Mouse (Mus musculus) midbrain, embryonic 15.5 days (tissue): Measurements from ENCODE around the gene Rasd2. TPM values are rescaled to one million over a fixed set of nuclear protein-coding genes. Genes with fewer than 3 reads are reported as not detected.

Experiments
- ATAC-seq: fragments of 200-750 bp; cut with Nextera tagmentation; replicated peaks from 2 replicates; pipeline ENCODE4 v1.8.0; 2017; ENCODE audit warnings: moderate TSS enrichment
- H3K27ac ChIP-seq: fragments of 300-500 bp; sonication (generic); 2 replicates; pipeline ENCODE4 v1.5.1; 2015; ENCODE audit warnings: mild to moderate bottlenecking, inconsistent platforms
- H3K27me3 ChIP-seq: fragments of 300-500 bp; sonication (generic); replicated peaks from 2 replicates; pipeline ENCODE4 v1.6.1; 2015; ENCODE audit warnings: inconsistent platforms
- H3K36me3 ChIP-seq: fragments of 300-500 bp; sonication (generic); replicated peaks from 2 replicates; pipeline ENCODE4 v1.6.1; 2015; ENCODE audit warnings: inconsistent platforms
- H3K4me1 ChIP-seq: fragments of 300-500 bp; sonication (generic); 2 replicates; pipeline ENCODE4 v1.6.1; 2015; ENCODE audit warnings: inconsistent platforms
- H3K4me2 ChIP-seq: fragments of 300-500 bp; sonication (generic); 2 replicates; pipeline ENCODE4 v1.6.1; 2015; ENCODE audit warnings: inconsistent platforms, mild to moderate bottlenecking, moderate library complexity
- H3K4me3 ChIP-seq: fragments of 300-500 bp; sonication (generic); 2 replicates; pipeline ENCODE4 v1.5.1; 2015; ENCODE audit warnings: mild to moderate bottlenecking, inconsistent platforms
- H3K9ac ChIP-seq: fragments of 300-500 bp; sonication (generic); 2 replicates; pipeline ENCODE4 v1.6.1; 2015; ENCODE audit warnings: mild to moderate bottlenecking, inconsistent platforms
- H3K9me3 ChIP-seq: fragments of 300-500 bp; sonication (generic); 2 replicates; pipeline ENCODE4 v1.6.1; 2016; ENCODE audit warnings: inconsistent platforms
- WGBS: fragments of 180-500 bp; shearing (Covaris S2); methylation state at CpG from one replicate; pipeline ENCODE4 v1.1.7; 2015; ENCODE audit warnings: mixed read lengths; 5-methylcytosine and 5-hydroxymethylcytosine counted together
- polyA plus RNA-seq: library from polyadenylated mRNA; unstranded; fragments of >200 nt; fragmentation: Nextera tagmentation; extraction: Ambion mirVana; gene quantifications from 2 replicates; pipeline ENCODE4 v1.2.1, GENCODE M21; 2015

Gene Rasd2
- polyA plus RNA-seq, 1 experiment from 2014 or later, result 3.3 TPM

- no peak overlapping the region for H3K4me3 ChIP-seq
- ATAC-seq, result no peak
- H3K36me3 ChIP-seq, result no peaks in the 10 kb centered on the region
- H3K9ac ChIP-seq, result no peak overlapping the region
- peaks cover 9% of the 10 kb centered on the region for H3K4me1 ChIP-seq
- no peaks in the 10 kb centered on the region for H3K9me3 ChIP-seq
- WGBS, result 89% methylated on average over 2 of the region's 2 CpGs
- H3K4me2 ChIP-seq, result no peak overlapping the region
- H3K27ac ChIP-seq, result no peak overlapping the region
- no peaks in the 10 kb centered on the region for H3K27me3 ChIP-seq
Measured at GRCm38 (mm10) chr8:75203420-75203819, 10.3 kb upstream of the Rasd2 start.

GRCm38 (mm10) chr8:75204190-75204868 lies 9.4 kb upstream of the Rasd2 start:
- Histone ChIP-seq H3K4me1 (peaks cover 2% of the 10 kb centered on the region), H3K4me3 (no peak overlapping the region), H3K9me3 (no peaks in the 10 kb centered on the region), H3K27me3 (0 out of 2 replicates have a peak, but pooled peaks cover 2% of the 10 kb centered on the region), H3K4me2 (no peak overlapping the region), H3K27ac (no peak overlapping the region), H3K9ac (no peak overlapping the region), H3K36me3 (no peaks in the 10 kb centered on the region)
- 91% methylated on average over 13 of the region's 13 CpGs for WGBS
- ATAC-seq, result no peak

- no peak overlapping the region for H3K4me3 ChIP-seq
- WGBS, result 52% methylated on average over 3 of the region's 3 CpGs
- H3K9ac ChIP-seq, result no peak overlapping the region
- H3K9me3 ChIP-seq, result no peaks in the 10 kb centered on the region
- H3K27ac ChIP-seq, result no peak overlapping the region
- ATAC-seq, result no peak
- H3K36me3 ChIP-seq, result no peaks in the 10 kb centered on the region
- H3K27me3 ChIP-seq, result peaks cover 43% of the 10 kb centered on the region
- H3K4me1 ChIP-seq, result peaks cover 5% of the 10 kb centered on the region
- no peak overlapping the region for H3K4me2 ChIP-seq
Measured at GRCm38 (mm10) chr8:75211461-75211860, 2.3 kb upstream of the Rasd2 start.

GRCm38 (mm10) chr8:75212631-75213306 lies 975 bp upstream of the Rasd2 start:
- Histone ChIP-seq H3K9ac (peak overlapping the region; percentile 40), H3K4me3 (peak overlapping the region; percentile 62), H3K27me3 (peaks cover 49% of the 10 kb centered on the region), H3K27ac (no peak overlapping the region), H3K9me3 (no peaks in the 10 kb centered on the region), H3K4me2 (peak overlapping the region; percentile 91), H3K4me1 (peaks cover 5% of the 10 kb centered on the region), H3K36me3 (no peaks in the 10 kb centered on the region)
- peak; percentile 97 for ATAC-seq
- 1% methylated on average over 63 of the region's 63 CpGs for WGBS

- H3K27ac ChIP-seq, result no peak overlapping the region
- H3K36me3 ChIP-seq, result no peaks in the 10 kb centered on the region
- peak overlapping the region; percentile 40 for H3K9ac ChIP-seq
- H3K9me3 ChIP-seq, result no peaks in the 10 kb centered on the region
- peak; percentile 79 for ATAC-seq
- under 1% methylated on average over 36 of the region's 36 CpGs for WGBS
- peak overlapping the region; percentile 91 for H3K4me2 ChIP-seq
- peaks cover 5% of the 10 kb centered on the region for H3K4me1 ChIP-seq
- peaks cover 49% of the 10 kb centered on the region for H3K27me3 ChIP-seq
- peak overlapping the region; percentile 62 for H3K4me3 ChIP-seq
Measured at GRCm38 (mm10) chr8:75213307-75213651, 465 bp upstream of the Rasd2 start.

- no peak for ATAC-seq
- Histone ChIP-seq H3K4me1 (peaks cover 5% of the 10 kb centered on the region), H3K4me2 (no peak overlapping the region), H3K9ac (no peak overlapping the region), H3K36me3 (no peaks in the 10 kb centered on the region), H3K9me3 (no peaks in the 10 kb centered on the region), H3K27me3 (peaks cover 47% of the 10 kb centered on the region), H3K4me3 (no peak overlapping the region), H3K27ac (no peak overlapping the region)
- 76% methylated on average over 1 of the region's 1 CpGs for WGBS
Measured at GRCm38 (mm10) chr8:75215046-75215445, 1.3 kb downstream of the Rasd2 start.

- Histone ChIP-seq H3K9me3 (no peaks in the 10 kb centered on the region), H3K9ac (no peak overlapping the region), H3K27ac (no peak overlapping the region), H3K36me3 (no peaks in the 10 kb centered on the region), H3K4me3 (no peak overlapping the region), H3K27me3 (peaks cover 47% of the 10 kb centered on the region), H3K4me2 (no peak overlapping the region), H3K4me1 (peaks cover 5% of the 10 kb centered on the region)
- 13% methylated on average over 5 of the region's 5 CpGs for WGBS
- no peak for ATAC-seq
Measured at GRCm38 (mm10) chr8:75215931-75216330, 2.2 kb downstream of the Rasd2 start.

GRCm38 (mm10) chr8:75216886-75217285 lies 3.1 kb downstream of the Rasd2 start:
- Histone ChIP-seq H3K4me1 (peaks cover 5% of the 10 kb centered on the region), H3K27me3 (peaks cover 41% of the 10 kb centered on the region), H3K9me3 (no peaks in the 10 kb centered on the region), H3K27ac (no peak overlapping the region), H3K9ac (no peak overlapping the region), H3K4me3 (no peak overlapping the region), H3K36me3 (no peaks in the 10 kb centered on the region), H3K4me2 (no peak overlapping the region)
- 82% methylated on average over 8 of the region's 8 CpGs for WGBS
- ATAC-seq, result no peak

GRCm38 (mm10) chr8:75217969-75218368 lies 4.2 kb downstream of the Rasd2 start:
- no peaks in the 10 kb centered on the region for H3K36me3 ChIP-seq
- no peak overlapping the region for H3K9ac ChIP-seq
- no peak overlapping the region for H3K4me2 ChIP-seq
- H3K4me1 ChIP-seq, result peaks cover 5% of the 10 kb centered on the region
- ATAC-seq, result no peak
- H3K9me3 ChIP-seq, result no peaks in the 10 kb centered on the region
- H3K27ac ChIP-seq, result no peak overlapping the region
- no peak overlapping the region for H3K4me3 ChIP-seq
- WGBS, result 19% methylated on average over 4 of the region's 4 CpGs
- peaks cover 37% of the 10 kb centered on the region for H3K27me3 ChIP-seq

- H3K4me2 ChIP-seq, result no peak overlapping the region
- peaks cover 19% of the 10 kb centered on the region for H3K27me3 ChIP-seq
- H3K27ac ChIP-seq, result no peak overlapping the region
- ATAC-seq, result peak; percentile 68
- no peak overlapping the region for H3K9ac ChIP-seq
- no peaks in the 10 kb centered on the region for H3K36me3 ChIP-seq
- WGBS, result 48% methylated on average over 5 of the region's 5 CpGs
- no peaks in the 10 kb centered on the region for H3K9me3 ChIP-seq
- no peak overlapping the region for H3K4me3 ChIP-seq
- H3K4me1 ChIP-seq, result no peaks in the 10 kb centered on the region
Measured at GRCm38 (mm10) chr8:75219877-75220738, 6.4 kb downstream of the Rasd2 start.

- H3K9me3 ChIP-seq, result no peaks in the 10 kb centered on the region
- H3K27me3 ChIP-seq, result no peaks in the 10 kb centered on the region
- H3K9ac ChIP-seq, result no peak overlapping the region
- WGBS, result 69% methylated on average over 5 of the region's 5 CpGs
- no peaks in the 10 kb centered on the region for H3K36me3 ChIP-seq
- no peaks in the 10 kb centered on the region for H3K4me1 ChIP-seq
- no peak for ATAC-seq
- no peak overlapping the region for H3K4me2 ChIP-seq
- H3K4me3 ChIP-seq, result no peak overlapping the region
- H3K27ac ChIP-seq, result no peak overlapping the region
Measured at GRCm38 (mm10) chr8:75222665-75223064, 8.9 kb downstream of the Rasd2 start.

- no peak overlapping the region for H3K9ac ChIP-seq
- no peaks in the 10 kb centered on the region for H3K4me1 ChIP-seq
- H3K27ac ChIP-seq, result no peak overlapping the region
- H3K36me3 ChIP-seq, result no peaks in the 10 kb centered on the region
- H3K4me2 ChIP-seq, result no peak overlapping the region
- H3K4me3 ChIP-seq, result no peak overlapping the region
- H3K9me3 ChIP-seq, result no peaks in the 10 kb centered on the region
- no peak for ATAC-seq
- WGBS, result 84% methylated on average over 2 of the region's 2 CpGs
- no peaks in the 10 kb centered on the region for H3K27me3 ChIP-seq
Measured at GRCm38 (mm10) chr8:75226773-75227172, 13.0 kb downstream of the Rasd2 start.
